Mouse (Mus musculus) forebrain, postnatal 0 days (tissue): ENCODE results near the gene Zfp319. TPM values are rescaled to one million over a fixed set of nuclear protein-coding genes. Genes with fewer than 3 reads are reported as not detected.

Experiments
- ATAC-seq: fragments of 200-750 bp; cut with Nextera tagmentation; 2 replicates; pipeline ENCODE4 v1.8.0; 2017; ENCODE audit warnings: mild to moderate bottlenecking, moderate library complexity
- DNase-seq: peaks from one replicate; pipeline ENCODE4 v3.0.0-alpha.2; 2015
- H3K27ac ChIP-seq: fragments of 300-500 bp; sonication (generic); 2 replicates; pipeline ENCODE4 v1.5.1; 2014; ENCODE audit warnings: low read depth, mild to moderate bottlenecking, antibody characterized with exemption, low read length, moderate library complexity, mixed read lengths
- H3K27me3 ChIP-seq: fragments of 300-500 bp; sonication (generic); 2 replicates; pipeline ENCODE4 v1.6.1; 2014; ENCODE audit warnings: mild to moderate bottlenecking, low read length, mixed read lengths; ENCODE audit not compliant: insufficient read depth
- H3K36me3 ChIP-seq: fragments of 300-500 bp; sonication (generic); 2 replicates; pipeline ENCODE4 v1.6.1; 2014; ENCODE audit warnings: mild to moderate bottlenecking, moderate library complexity; ENCODE audit not compliant: insufficient read depth
- H3K4me1 ChIP-seq: fragments of 300-500 bp; sonication (generic); 2 replicates; pipeline ENCODE4 v1.6.1; 2014; ENCODE audit warnings: antibody characterized with exemption; ENCODE audit not compliant: insufficient read depth
- H3K4me2 ChIP-seq: fragments of 300-500 bp; sonication (generic); 2 replicates; pipeline ENCODE4 v1.6.1; 2014; ENCODE audit warnings: low read depth, mild to moderate bottlenecking, moderate library complexity
- H3K4me3 ChIP-seq: fragments of 300-500 bp; sonication (generic); 2 replicates; pipeline ENCODE4 v1.5.1; 2014; ENCODE audit warnings: low read depth, low read length, mixed read lengths
- H3K9ac ChIP-seq: fragments of 300-500 bp; sonication (generic); 2 replicates; pipeline ENCODE4 v1.6.1; 2014; ENCODE audit warnings: mild to moderate bottlenecking
- H3K9me3 ChIP-seq: fragments of 300-500 bp; sonication (generic); 2 replicates; pipeline ENCODE4 v1.6.1; 2016; ENCODE audit warnings: low read length
- CTCF ChIP-seq: sonication (generic); IDR thresholded peaks from 2 replicates; pipeline ENCODE4 v1.5.1; 2016; ENCODE audit warnings: antibody characterized with exemption, control low read depth, low read depth
- WGBS: fragments of 180-500 bp; shearing (Covaris S2); extraction: QIAGEN DNeasy Blood & Tissue Kit; methylation state at CpG from one replicate; pipeline ENCODE4 v1.1.7; 2014; 5-methylcytosine and 5-hydroxymethylcytosine counted together
- polyA plus RNA-seq: library from polyadenylated mRNA; unstranded; fragments of >200 nt; fragmentation: Nextera tagmentation; extraction: Ambion mirVana; gene quantifications from 2 replicates; pipeline ENCODE4 v1.2.1, GENCODE M21; 2015
- total RNA-seq: library from RNA; depleted of rRNA; stranded (reverse); fragments of >200 nt; gene quantifications from 2 replicates; pipeline ENCODE4 v1.2.3, GENCODE M21; 2014

The Zfp319 gene
- total and polyA plus RNA-seq, 2 experiments from 2014 or later, result 13.4 to 15.7 TPM

DNA sequence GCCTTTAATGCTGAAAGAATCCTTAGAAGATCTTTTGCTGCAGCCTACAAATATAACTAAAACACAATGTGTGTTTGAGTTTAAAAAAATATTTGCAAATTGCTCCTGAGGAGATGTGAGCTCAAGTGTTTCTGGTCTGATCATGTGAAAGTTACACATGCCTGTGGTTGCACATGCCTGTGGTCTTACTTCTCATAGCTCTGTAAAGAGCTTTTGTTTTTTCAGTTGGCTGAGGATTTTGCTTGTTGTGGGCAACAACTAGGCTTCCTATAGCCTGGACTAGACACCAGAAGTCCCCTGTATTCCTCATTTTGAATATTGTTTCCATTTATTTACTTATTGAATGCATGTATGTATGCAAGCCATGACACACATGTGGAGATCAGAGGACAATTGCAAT, 4.6 kb upstream of the Zfp319 start:
- no peaks in the 10 kb centered on the region for H3K4me1 ChIP-seq
- no peak for TF ChIP-seq CTCF

DNA sequence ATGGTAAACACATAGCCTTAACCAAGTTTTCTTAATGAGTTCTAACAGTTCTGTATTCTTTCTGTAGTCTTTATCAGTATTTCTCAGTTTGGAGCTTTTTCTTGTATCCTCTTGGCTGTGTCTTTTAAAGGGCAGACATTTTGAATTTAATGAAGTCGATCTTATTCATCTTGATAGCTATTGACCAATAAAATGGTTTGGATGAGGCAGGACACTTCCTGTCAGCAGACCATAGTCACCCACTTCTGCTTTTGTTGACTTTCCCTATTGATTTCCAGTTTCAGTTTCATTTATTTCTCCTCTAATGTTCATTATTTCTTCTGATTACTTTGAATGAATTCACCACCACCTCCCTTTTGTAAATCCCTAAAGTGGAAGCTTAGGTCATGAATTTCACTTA, 4.0 kb upstream of the Zfp319 start:
- no peak for DNase-seq
- H3K4me1 ChIP-seq, result no peaks in the 10 kb centered on the region; the same call in 1 of the 2 replicates
- peaks cover 28% of the 10 kb centered on the region for H3K36me3 ChIP-seq
- H3K4me3 ChIP-seq, result no peak overlapping the region
- TF ChIP-seq CTCF, result no peak
- no peak overlapping the region for H3K9ac ChIP-seq
- H3K27ac ChIP-seq, result no peak overlapping the region
- H3K27me3 ChIP-seq, result no peaks in the 10 kb centered on the region
- WGBS, result 92% methylated on average over 1 of the region's 1 CpGs
- H3K4me2 ChIP-seq, result no peak overlapping the region
- no peak for ATAC-seq
- H3K9me3 ChIP-seq, result no peaks in the 10 kb centered on the region

More for the DNA sequence above, 4.6 kb upstream of the Zfp319 start:
- DNase-seq (no peak), ATAC-seq (no peak)
- Histone ChIP-seq H3K36me3 (peaks cover 34% of the 10 kb centered on the region), H3K4me3 (no peak overlapping the region), H3K9ac (no peak overlapping the region), H3K27ac (no peak overlapping the region), H3K27me3 (no peaks in the 10 kb centered on the region), H3K4me2 (no peak overlapping the region), H3K9me3 (no peaks in the 10 kb centered on the region)

DNA sequence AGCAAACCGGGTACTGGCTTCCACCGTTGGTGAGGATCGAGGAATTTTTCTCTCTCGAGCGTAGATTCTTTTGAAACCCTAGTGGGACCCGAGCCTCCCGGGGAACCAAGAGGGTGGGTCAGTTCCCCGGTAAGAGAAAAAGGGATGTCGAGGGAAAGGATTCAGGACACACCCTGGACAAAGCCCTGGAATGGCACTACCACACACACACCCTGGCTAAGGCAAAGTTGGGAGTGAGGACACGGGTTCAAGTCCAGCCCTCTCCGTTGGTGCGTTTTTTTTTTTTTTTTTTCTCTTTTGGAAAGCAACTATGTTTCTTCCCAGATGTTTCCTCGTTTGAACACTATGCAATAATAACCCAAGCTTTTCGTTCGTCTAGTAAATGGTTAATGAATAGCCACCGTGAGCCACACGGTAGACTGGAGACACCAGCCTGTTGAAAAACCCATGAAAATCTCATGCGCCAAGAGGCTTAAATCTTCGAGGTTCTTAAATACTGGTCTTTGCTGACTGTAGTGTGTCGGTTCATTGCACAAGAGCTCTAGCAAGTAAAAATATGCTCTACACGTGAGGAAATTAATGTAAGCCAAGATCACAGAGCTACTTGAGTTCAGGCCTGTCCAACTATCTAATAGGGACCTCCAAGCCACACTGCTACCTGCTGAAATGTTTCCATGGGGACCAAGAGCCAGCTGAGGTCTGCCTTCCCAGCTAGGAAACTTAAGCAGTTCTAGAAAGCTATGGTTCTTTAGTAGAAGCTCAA, 868 bp upstream of the Zfp319 start:
- ATAC-seq (no peak), DNase-seq (no peak)
- Histone ChIP-seq H3K27ac (peak overlapping the region; percentile 95), H3K9ac (peak overlapping the region; percentile 98), H3K36me3 (peaks cover 32% of the 10 kb centered on the region), H3K4me2 (peak overlapping the region; percentile 73), H3K9me3 (no peaks in the 10 kb centered on the region), H3K27me3 (no peaks in the 10 kb centered on the region), H3K4me3 (peak overlapping the region; percentile 70), H3K4me1 (peaks cover 4% of the 10 kb centered on the region; the same call in 1 of the 2 replicates)
- no peak for TF ChIP-seq CTCF
- 22% methylated on average over 21 of the region's 21 CpGs for WGBS

DNA sequence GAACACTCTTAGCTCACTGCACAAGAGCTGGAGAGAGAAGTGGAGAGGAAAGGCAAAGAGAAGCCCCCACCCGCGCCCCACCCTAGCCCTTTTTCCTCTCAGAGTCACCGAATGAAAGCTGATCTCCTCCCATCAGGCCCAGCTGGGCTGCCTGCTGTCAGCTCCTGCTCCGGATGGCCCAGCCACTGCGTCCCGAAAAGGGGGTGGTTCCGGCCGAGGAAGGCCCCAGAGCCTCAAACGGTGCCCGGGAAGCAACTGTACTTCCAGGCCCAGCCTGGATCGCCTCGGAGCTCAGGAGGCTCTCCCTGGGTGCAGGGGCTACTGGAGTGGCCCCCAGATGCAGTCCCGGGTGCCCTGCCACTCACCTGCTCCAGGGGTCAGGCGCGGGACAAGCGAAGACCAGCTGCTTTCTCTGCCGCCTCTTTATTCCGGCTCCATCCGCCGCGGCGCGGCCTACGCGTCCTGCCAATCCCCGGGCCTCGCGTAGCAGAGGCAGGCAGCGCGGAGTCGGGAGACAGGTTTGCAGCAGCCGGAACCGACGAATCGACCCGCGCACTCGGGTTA, 512 bp downstream of the Zfp319 start:
- Histone ChIP-seq H3K4me2 (peak overlapping the region; percentile 73), H3K9me3 (no peaks in the 10 kb centered on the region), H3K4me3 (peak overlapping the region; percentile 70), H3K4me1 (peaks cover 4% of the 10 kb centered on the region; the same call in 1 of the 2 replicates), H3K36me3 (peaks cover 42% of the 10 kb centered on the region), H3K27ac (peak overlapping the region; percentile 95), H3K9ac (peak overlapping the region; percentile 98), H3K27me3 (no peaks in the 10 kb centered on the region)
- DNase-seq (no peak), ATAC-seq (peak; percentile 53)
- WGBS, result 1% methylated on average over 38 of the region's 38 CpGs
- TF ChIP-seq CTCF, result no peak

DNA sequence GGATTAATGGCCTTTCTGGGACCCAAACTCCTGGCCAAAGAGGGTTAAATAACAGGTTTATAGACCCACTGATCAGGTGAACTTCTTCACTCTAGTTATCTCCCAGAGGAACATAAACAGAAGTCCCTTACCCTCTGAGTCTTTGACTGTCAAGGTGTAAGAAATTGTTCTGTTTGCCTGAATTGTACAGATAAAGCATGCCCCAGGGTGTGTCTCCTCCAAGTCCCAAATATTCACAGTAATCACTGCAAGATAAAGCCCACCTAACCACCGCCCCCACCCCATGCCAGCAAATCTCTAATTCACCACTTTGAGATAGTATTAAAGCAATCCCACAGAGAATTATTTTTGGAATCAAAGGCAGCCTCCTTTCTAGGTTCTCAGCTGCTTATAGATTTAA, 1.4 kb downstream of the Zfp319 start:
- ATAC-seq (no peak), DNase-seq (no peak)
- Histone ChIP-seq H3K4me1 (peaks cover 4% of the 10 kb centered on the region; the same call in 1 of the 2 replicates), H3K27me3 (no peaks in the 10 kb centered on the region), H3K27ac (no peak overlapping the region; the same call in 1 of the 2 replicates), H3K36me3 (peaks cover 50% of the 10 kb centered on the region), H3K9me3 (no peaks in the 10 kb centered on the region), H3K4me2 (peak overlapping the region; percentile 73), H3K4me3 (peak overlapping the region; percentile 70), H3K9ac (peak overlapping the region; percentile 98; the same call in 1 of the 2 replicates)
- no peak for TF ChIP-seq CTCF
- WGBS, result 82% methylated on average over 1 of the region's 1 CpGs

DNA sequence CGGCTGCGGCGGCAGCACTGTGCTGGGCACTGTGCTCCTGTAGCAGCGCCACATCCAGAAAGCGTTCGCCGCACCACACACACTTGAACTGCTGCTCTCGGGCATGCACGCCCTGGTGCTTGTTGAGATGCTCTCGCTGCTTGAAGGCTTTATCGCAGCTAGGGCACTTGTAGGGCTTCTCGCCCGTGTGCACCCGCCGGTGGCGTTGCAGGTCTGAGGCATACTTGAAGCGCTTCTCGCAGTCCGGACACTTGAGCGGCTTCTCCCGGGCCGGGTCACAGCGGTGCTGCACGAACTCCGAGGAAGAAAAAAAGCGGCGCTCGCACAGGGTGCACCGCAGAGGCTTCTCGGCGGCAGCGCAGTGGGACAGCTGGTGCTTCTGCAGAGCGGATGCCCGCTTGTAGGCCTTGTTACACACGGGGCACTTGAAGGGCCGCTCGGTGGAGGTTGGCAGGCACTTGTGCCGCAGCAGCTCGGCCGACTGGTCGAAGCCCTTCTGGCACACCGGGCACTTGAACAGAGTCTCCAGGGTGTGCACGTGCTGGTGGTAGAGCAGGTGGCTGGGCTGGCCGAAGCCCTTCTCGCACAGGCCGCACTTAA, 3.8 kb downstream of the Zfp319 start:
- Histone ChIP-seq H3K27me3 (no peaks in the 10 kb centered on the region), H3K9me3 (no peaks in the 10 kb centered on the region), H3K4me1 (peaks cover 4% of the 10 kb centered on the region; the same call in 1 of the 2 replicates), H3K4me3 (no peak overlapping the region), H3K36me3 (peaks cover 48% of the 10 kb centered on the region), H3K9ac (no peak overlapping the region), H3K4me2 (no peak overlapping the region), H3K27ac (no peak overlapping the region)
- TF ChIP-seq CTCF, result no peak
- ATAC-seq (no peak), DNase-seq (no peak)
- 88% methylated on average over 46 of the region's 46 CpGs for WGBS

DNA sequence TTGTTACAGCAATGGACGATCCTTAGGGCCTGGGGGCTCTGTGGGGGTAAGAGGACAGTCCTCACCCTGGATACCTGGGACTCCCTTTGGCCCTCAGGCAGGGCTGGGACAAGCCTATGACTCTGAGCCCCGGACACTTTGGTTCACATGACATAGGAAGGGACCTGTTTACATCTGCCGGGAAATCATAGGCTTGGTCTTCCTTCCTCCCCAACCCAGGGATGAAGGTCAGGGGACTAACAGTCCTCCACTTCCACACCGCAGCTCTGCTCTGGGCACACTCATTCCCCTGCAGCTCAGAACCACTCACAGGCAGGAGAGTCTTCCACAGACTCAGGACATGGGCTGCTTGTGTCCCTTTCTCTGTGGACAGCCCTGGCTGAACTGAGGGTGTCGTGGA, 4.9 kb downstream of the Zfp319 start:
- no peak overlapping the region for H3K4me3 ChIP-seq
- H3K36me3 ChIP-seq, result peaks cover 48% of the 10 kb centered on the region
- TF ChIP-seq CTCF, result no peak
- peaks cover 4% of the 10 kb centered on the region; the same call in 1 of the 2 replicates for H3K4me1 ChIP-seq
- no peak overlapping the region for H3K9ac ChIP-seq
- H3K9me3 ChIP-seq, result no peaks in the 10 kb centered on the region
- ATAC-seq (no peak), DNase-seq (no peak)
- H3K27me3 ChIP-seq, result no peaks in the 10 kb centered on the region
- H3K27ac ChIP-seq, result no peak overlapping the region
- WGBS, result 92% methylated on average over 5 of the region's 5 CpGs
- no peak overlapping the region for H3K4me2 ChIP-seq
